Mouse (Mus musculus): ENCODE results near the gene H2-Q4. TPM values are rescaled to one million over a fixed set of nuclear protein-coding genes. Genes with fewer than 3 reads are reported as not detected.
A peak's percentile ranks its signal among the peaks of the same experiment; 100 is the strongest.
"Not testable (repeated sequence)": the region's sequence is repeated elsewhere in the genome, so short reads cannot be mapped to it uniquely, and the experiment has no call there.

Gene H2-Q4
- polyA plus RNA-seq, 1 experiment from 2014 or later: 6.0 TPM

DNA sequence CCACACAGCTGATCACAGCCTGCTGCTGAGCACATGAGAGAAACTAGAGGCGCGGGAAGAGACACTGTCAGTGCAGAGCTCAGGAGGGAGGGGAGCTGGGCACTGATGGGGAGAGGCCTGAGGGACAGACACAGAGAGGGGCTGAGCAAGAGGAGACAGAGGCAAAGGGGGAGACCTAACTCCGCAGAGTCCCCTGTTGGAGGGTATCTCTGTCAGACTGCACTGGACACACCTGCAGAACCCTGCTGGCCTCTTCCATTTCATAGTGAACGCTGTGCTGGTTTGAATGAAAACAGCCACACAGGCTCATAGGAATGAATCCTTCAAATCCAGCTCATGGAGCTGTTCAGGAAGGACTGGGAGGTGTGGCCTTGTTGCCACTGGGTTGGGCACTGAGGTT is 41.9 kb downstream of the H2-Q4 start:
- not testable (repeated sequence) for ATAC-seq (ENCODE audit: insufficient number of reproducible peaks, insufficient read depth, low FRiP score, low TSS enrichment, low read depth); H3K4me2 ChIP-seq; H3K36me3 ChIP-seq; H3K9me3 ChIP-seq; H3K9ac ChIP-seq (replicated peaks); H3K4me3 ChIP-seq (replicated peaks); H3K27ac ChIP-seq; H3K4me1 ChIP-seq (replicated peaks)
- H3K27me3 ChIP-seq: peaks cover 31% of the 10 kb centered on the region
- WGBS: 90% methylated on average over 4 of the region's 4 CpGs

DNA sequence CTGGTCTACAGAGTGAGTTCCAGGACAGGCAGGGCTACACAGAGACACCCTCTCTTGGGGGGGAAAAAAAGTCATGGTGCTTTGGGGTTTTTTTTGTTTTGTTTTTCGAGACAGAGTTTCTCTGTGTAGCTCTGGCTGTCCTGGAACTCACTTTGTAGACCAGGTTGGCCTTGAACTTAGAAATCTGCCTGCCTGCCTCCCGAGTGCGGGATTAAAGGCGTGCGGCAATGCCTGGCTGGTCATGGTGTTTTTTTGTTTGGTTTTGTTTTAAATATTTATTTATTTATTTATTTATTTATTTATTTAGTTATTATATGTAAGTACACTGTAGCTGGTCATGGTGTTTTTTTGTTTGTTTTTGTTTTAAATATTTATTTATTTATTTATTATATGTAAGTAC is 42.9 kb downstream of the H2-Q4 start:
- WGBS: 87% methylated on average over 5 of the region's 5 CpGs
- peaks cover 33% of the 10 kb centered on the region for H3K27me3 ChIP-seq

DNA sequence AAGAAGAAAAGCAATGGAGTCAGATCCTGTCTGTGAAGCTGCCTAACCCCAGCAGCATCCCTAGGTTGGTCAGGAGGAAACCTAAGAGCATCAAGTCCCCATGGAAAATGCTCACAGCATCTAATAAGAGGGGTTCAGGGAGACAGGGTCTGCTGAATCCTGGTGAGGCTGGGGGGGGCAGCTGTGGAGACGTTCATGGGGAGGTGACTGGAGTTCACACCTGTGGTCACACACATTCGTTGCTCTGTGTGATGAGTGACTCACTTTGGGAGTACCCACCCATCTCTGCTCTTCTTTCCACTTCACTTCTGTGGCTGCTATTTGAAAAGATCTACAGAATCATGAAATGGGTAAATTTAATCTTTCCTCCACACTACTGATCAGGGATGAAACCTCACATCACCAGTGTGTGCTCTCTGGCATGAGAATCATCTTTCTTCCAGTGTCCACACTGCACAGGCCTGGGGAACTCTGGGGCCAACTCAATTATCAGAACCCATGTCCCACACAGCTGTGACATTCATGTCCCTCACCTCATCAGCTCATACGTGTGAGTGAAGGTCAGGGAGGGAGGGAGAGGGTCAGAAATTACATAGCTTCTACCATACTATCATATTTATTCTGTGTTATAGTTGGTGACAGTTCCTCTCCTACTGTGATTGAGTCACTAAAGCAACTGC is 43.9 kb downstream of the H2-Q4 start:
- WGBS: 69% methylated on average over 3 of the region's 3 CpGs
- peaks cover 36% of the 10 kb centered on the region for H3K27me3 ChIP-seq
- not testable (repeated sequence) for H3K9ac ChIP-seq (replicated peaks); H3K4me2 ChIP-seq; H3K27ac ChIP-seq; H3K9me3 ChIP-seq; H3K4me3 ChIP-seq (replicated peaks); ATAC-seq (ENCODE audit: insufficient number of reproducible peaks, insufficient read depth, low FRiP score, low TSS enrichment, low read depth); H3K4me1 ChIP-seq (replicated peaks); H3K36me3 ChIP-seq

More for the DNA sequence above, 42.9 kb downstream of the H2-Q4 start:
- not testable (repeated sequence) for H3K9me3 ChIP-seq; ATAC-seq (ENCODE audit: insufficient number of reproducible peaks, insufficient read depth, low FRiP score, low TSS enrichment, low read depth); H3K9ac ChIP-seq (replicated peaks); H3K27ac ChIP-seq; H3K36me3 ChIP-seq; H3K4me3 ChIP-seq (replicated peaks); H3K4me1 ChIP-seq (replicated peaks); H3K4me2 ChIP-seq

DNA sequence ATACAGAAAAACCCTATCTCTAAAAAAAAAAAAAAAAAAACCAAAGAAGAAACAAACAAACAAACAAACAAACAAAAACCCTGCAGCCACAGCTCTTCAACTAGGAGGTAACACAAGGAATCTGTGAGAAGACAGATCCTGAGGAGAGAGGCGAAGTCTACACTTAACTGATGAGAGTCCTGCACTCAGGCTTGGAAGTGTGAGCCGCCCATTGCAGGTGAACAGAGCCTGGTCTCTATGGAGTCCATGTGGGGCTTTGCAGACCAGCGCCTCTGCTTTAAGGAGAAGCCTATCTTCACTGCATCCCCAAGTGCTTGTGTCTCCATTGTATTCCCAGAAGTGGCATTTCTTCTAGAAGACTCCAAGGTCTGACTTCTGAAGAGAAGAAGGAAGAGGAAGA is 44.7 kb downstream of the H2-Q4 start:
- H3K9me3 ChIP-seq; H3K9ac ChIP-seq (replicated peaks); ATAC-seq (ENCODE audit: insufficient number of reproducible peaks, insufficient read depth, low FRiP score, low TSS enrichment, low read depth); H3K4me3 ChIP-seq (replicated peaks); H3K4me1 ChIP-seq (replicated peaks); H3K27ac ChIP-seq; H3K36me3 ChIP-seq; H3K4me2 ChIP-seq: not testable (repeated sequence)
- peaks cover 36% of the 10 kb centered on the region for H3K27me3 ChIP-seq
- WGBS: 78% methylated on average over 3 of the region's 3 CpGs

DNA sequence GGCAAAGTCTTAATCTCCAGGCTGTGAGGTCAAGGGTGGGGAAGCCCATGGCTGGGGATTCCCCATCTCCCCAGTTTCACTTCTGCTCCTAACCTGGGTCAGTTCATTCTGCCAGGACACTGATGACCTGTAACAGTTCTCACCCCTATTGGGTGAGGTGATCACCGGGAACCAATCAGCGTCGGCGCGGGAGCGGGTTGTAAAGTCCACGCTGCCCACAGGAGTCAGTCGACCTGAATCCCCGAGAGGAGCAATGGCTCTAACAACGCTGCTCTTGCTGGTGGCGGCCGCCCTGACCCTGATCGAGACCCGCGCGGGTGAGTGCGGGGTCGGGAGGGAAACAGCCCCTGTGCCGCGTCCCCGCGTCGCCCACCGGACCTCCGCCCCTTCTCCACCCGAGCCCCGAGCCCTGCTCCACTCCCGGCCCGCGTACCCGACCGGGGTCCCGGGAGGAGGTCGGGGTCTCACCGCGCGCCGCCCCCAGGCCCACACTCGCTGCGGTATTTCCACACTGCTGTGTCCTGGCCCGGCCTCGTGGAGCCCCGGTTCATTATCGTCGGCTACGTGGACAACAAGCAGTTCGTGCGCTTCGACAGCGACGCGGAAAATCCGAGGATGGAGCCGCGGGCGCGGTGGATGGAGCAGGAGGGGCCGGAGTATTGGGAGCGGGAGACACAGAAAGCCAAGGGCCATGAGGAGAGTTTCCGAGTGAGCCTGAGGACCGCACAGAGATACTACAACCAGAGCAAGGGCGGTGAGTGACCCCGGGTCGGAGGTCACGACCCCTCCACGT is 45.4 kb downstream of the H2-Q4 start, which contains the start of gene H2-Q6:
TSS of gene H2-Q6 (plus strand) at position 227 of the 793 bp plus-strand sequence.
- not testable (repeated sequence) for H3K27ac ChIP-seq; H3K4me1 ChIP-seq (replicated peaks); H3K36me3 ChIP-seq; H3K9me3 ChIP-seq
- H3K4me3 ChIP-seq (replicated peaks): peak within 1 kb of the TSS; percentile 44
- H3K9ac ChIP-seq (replicated peaks): peak within 1 kb of the TSS; percentile 35; the same call in 1 of the 2 replicates
- peak within 1 kb of the TSS; percentile 69 for H3K4me2 ChIP-seq
- peak; percentile 34; the same call in 1 of the 2 replicates for ATAC-seq (ENCODE audit: insufficient number of reproducible peaks, insufficient read depth, low FRiP score, low TSS enrichment, low read depth)
- WGBS: 1% methylated on average over 57 of the region's 66 CpGs
- peaks cover 36% of the 10 kb centered on the region for H3K27me3 ChIP-seq

DNA sequence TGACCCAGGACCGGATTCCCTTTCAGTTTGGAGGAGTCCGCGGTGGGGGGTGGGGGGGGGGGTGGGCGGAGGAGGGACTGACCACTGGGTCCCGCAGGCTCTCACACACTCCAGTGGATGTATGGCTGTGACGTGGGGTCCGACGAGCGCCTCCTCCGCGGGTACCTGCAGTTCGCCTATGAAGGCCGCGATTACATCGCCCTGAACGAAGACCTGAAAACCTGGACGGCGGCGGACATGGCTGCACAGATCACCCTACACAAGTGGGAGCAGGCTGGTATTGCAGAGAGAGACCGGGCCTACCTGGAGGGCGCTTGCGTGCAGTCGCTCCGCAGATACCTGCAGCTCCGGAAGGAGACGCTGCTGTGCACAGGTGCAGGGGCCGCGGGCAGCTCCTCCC is 46.1 kb downstream of the H2-Q4 start:
- ATAC-seq (ENCODE audit: insufficient number of reproducible peaks, insufficient read depth, low FRiP score, low TSS enrichment, low read depth); H3K36me3 ChIP-seq; H3K4me1 ChIP-seq (replicated peaks); H3K9ac ChIP-seq (replicated peaks); H3K27ac ChIP-seq; H3K9me3 ChIP-seq: not testable (repeated sequence)
- H3K4me2 ChIP-seq: peak overlapping the region; percentile 69
- peak overlapping the region; percentile 44 for H3K4me3 ChIP-seq (replicated peaks)
- 11% methylated on average over 28 of the region's 28 CpGs for WGBS
- peaks cover 36% of the 10 kb centered on the region for H3K27me3 ChIP-seq

DNA sequence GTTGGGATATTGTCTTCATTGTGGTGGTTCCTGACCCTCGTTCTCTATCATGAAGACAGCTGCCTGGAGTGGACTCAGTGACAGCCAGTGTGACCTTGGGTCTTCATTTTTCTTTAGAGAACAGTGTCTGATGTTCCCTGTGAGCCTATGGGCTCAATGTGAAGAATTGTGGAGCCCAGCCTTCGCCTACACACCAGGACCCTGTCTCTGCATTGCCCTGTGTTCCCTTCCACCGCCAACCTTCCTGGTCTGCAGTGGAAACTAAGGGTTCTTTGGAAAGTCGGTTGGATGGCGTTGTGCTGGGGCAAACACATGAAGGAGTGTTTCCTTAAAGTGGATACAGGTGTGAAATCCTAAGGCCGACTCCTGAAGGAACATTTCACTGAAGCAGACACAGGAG is 49.5 kb downstream of the H2-Q4 start:
- not testable (repeated sequence) for H3K4me2 ChIP-seq; H3K4me3 ChIP-seq (replicated peaks); H3K9me3 ChIP-seq; H3K36me3 ChIP-seq; H3K9ac ChIP-seq (replicated peaks); H3K4me1 ChIP-seq (replicated peaks); H3K27ac ChIP-seq; ATAC-seq (ENCODE audit: insufficient number of reproducible peaks, insufficient read depth, low FRiP score, low TSS enrichment, low read depth)
- WGBS: 81% methylated on average over 6 of the region's 6 CpGs
- H3K27me3 ChIP-seq: peaks cover 29% of the 10 kb centered on the region

DNA sequence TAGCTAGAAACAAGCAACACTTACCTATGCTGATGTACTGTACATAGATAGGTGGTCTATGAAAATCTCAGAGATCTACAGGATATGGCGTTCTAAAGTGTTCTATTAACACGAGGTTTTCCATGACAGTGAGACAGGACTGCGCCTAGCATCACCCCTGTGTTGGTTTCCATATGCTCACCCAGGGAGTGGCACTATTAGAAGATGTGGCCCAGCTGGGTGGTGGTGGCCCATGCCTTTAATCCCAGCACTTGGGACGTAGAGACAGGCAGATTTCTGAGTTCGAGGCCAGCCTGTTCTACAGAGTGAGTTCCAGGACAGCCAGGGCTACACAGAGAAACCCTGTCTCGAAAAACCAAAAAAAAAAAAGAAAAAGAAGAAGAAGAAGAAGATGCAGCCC is 51.3 kb downstream of the H2-Q4 start:
- H3K36me3 ChIP-seq; H3K9me3 ChIP-seq; ATAC-seq (ENCODE audit: insufficient number of reproducible peaks, insufficient read depth, low FRiP score, low TSS enrichment, low read depth); H3K9ac ChIP-seq (replicated peaks); H3K4me2 ChIP-seq; H3K4me3 ChIP-seq (replicated peaks); H3K27ac ChIP-seq; H3K4me1 ChIP-seq (replicated peaks): not testable (repeated sequence)
- WGBS: 82% methylated on average over 6 of the region's 6 CpGs
- H3K27me3 ChIP-seq: peaks cover 18% of the 10 kb centered on the region

DNA sequence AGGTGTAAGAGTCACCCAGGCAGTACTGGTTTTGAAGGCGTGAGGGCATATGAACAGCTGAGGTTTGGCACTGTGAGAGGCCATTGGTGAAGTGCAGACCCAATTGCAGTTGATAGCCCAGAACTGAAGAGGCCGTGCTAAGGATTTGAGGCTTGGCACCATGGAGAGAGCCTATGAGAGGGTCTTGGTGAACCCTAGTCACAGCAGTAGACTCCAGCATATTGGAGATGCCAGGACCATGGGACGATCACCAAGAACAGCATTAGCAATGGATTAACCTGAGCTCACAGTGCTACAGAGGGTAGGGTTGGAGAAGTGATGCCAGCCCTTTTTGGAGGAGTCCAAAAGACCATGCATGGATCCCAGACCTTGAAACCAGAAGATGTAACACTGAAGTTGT is 52.8 kb downstream of the H2-Q4 start:
- H3K9ac ChIP-seq (replicated peaks); H3K4me2 ChIP-seq; H3K4me1 ChIP-seq (replicated peaks); H3K27ac ChIP-seq; H3K4me3 ChIP-seq (replicated peaks); ATAC-seq (ENCODE audit: insufficient number of reproducible peaks, insufficient read depth, low FRiP score, low TSS enrichment, low read depth); H3K27me3 ChIP-seq; H3K9me3 ChIP-seq; H3K36me3 ChIP-seq: not testable (repeated sequence)
- WGBS: 83% methylated on average over 3 of the region's 3 CpGs

DNA sequence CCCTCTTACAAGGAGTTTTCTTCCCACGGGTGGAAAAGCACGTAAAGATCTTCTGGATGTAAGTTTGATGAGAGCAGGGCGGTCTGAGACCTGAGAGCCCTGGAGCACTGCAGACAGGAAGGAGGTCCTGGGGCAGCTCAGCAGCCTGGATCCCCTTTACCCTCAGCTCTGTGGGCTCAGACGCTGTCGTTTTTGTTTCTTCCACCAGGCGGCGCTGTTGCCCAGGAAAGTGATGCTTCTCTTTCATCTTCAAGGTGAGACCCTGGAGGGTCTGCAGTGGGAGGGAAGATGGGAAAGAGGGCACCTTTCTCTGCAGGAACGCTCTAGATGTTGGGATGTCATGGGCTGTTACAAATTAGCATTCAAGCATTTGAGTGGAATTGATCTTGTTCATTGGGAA is 55.4 kb downstream of the H2-Q4 start:
- H3K4me3 ChIP-seq (replicated peaks); H3K4me1 ChIP-seq (replicated peaks); H3K9ac ChIP-seq (replicated peaks); H3K9me3 ChIP-seq; H3K4me2 ChIP-seq; H3K27ac ChIP-seq; ATAC-seq (ENCODE audit: insufficient number of reproducible peaks, insufficient read depth, low FRiP score, low TSS enrichment, low read depth); H3K36me3 ChIP-seq: not testable (repeated sequence)
- peaks cover 17% of the 10 kb centered on the region for H3K27me3 ChIP-seq
- WGBS: 9% methylated on average over 8 of the region's 8 CpGs

All from limb, embryonic 12.5 days (tissue).